Mouse (Mus musculus): ENCODE measurements around the gene Uckl1. TPM values are rescaled to one million over a fixed set of nuclear protein-coding genes. Genes with fewer than 3 reads are reported as not detected.

Gene Uckl1
- total and polyA plus RNA-seq, 3 experiments, result 16.0 to 31.9 (median 18.7) TPM

DNA sequence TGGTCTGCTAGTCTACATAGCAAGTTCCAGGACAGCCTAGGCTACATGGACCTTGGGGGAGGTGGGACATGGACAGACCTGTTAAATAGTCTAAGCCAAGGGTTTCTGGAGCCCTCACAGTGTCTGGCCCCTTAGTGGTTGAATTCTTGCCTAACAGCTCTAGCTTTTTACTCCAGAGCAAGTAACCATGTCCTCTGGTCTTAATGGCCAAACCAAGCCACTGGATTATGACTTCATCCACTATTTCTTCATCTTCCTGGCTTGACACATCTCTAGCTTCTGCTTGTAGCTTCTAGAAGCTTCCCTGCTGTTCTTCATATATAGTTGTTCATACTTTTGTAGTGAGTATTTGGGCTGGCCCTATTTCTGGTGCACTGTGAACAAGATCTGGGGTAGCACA is 30.9 kb downstream of the Uckl1 start:
- Histone ChIP-seq H3K9ac (ENCODE audit: insufficient read depth, low read depth) (no peak overlapping the region), H3K36me3 (replicated peaks in 1 of 2; ENCODE audit: control insufficient read depth in 1 of 2, insufficient read depth in 1 of 2, low read length in 1 of 2) (peaks cover 48 to 62% of the 10 kb centered on the region in 2 experiments), H3K9me3 (replicated peaks; ENCODE audit: low read length) (no peaks in the 10 kb centered on the region), H3K79me2 (replicated peaks; ENCODE audit: control insufficient read depth, extremely low read depth, insufficient read depth, poor library complexity, severe bottlenecking) (no peaks in the 10 kb centered on the region), H3K4me1 (ENCODE audit: control insufficient read depth in 1 of 2, insufficient read depth in 2 of 2) (peaks cover 1 to 7% of the 10 kb centered on the region in 2 experiments), H3K27ac (ENCODE audit: insufficient read depth, low read depth) (no peak overlapping the region), H3K27me3 (replicated peaks) (no peaks in the 10 kb centered on the region), H3K4me2 (ENCODE audit: insufficient read depth, low read depth, poor library complexity, severe bottlenecking) (no peak overlapping the region), H3K4me3 (replicated peaks in 1 of 3; ENCODE audit: low read depth in 2 of 3, low read length in 2 of 3, poor library complexity in 1 of 3) (no peak overlapping the region)
- dilution Hi-C loops (cut with MboI; ENCODE audit: extremely low pct_ligation_motif_present, extremely low pct_unique_long_range_greater_than_20kb, low sequenced_read_pairs), result no loop called here
- DNase-seq (ENCODE audit: extremely low read depth), result no peak
- TF ChIP-seq MYC (IDR thresholded peaks at IDR 0.05; ENCODE audit: low read depth, low read length) (no peak), RCOR1 (conservative IDR thresholded peaks at IDR 0.05; ENCODE audit: low read depth, low read length) (no peak), POLR2A (IDR thresholded peaks at IDR 0.05; ENCODE audit: low read depth, low read length) (no peak), USF2 (conservative IDR thresholded peaks at IDR 0.05; ENCODE audit: low read depth, low read length) (no peak), UBTF (IDR thresholded peaks at IDR 0.05; ENCODE audit: low read depth, low read length) (no peak), JUND (conservative IDR thresholded peaks at IDR 0.05; ENCODE audit: low read depth, low read length) (no peak), PAX5 (IDR thresholded peaks at IDR 0.05; ENCODE audit: low read length) (no peak), USF1 (IDR thresholded peaks at IDR 0.05; ENCODE audit: low read depth, low read length) (no peak), RAD21 (IDR thresholded peaks at IDR 0.05; ENCODE audit: low read depth, low read length) (no peak), TCF12 (IDR thresholded peaks at IDR 0.05; ENCODE audit: low read depth, low read length) (no peak), MAX (IDR thresholded peaks at IDR 0.05; ENCODE audit: low read length) (no peak), MEF2A (IDR thresholded peaks at IDR 0.05; ENCODE audit: borderline replicate concordance, low read depth, low read length) (no peak), JUN (IDR thresholded peaks at IDR 0.05; ENCODE audit: insufficient read depth, low read depth, low read length) (no peak), CHD2 (IDR thresholded peaks at IDR 0.05; ENCODE audit: low read length) (no peak), BHLHE40 (IDR thresholded peaks at IDR 0.05; ENCODE audit: low read depth, low read length) (no peak), ETS1 (conservative IDR thresholded peaks at IDR 0.05; ENCODE audit: low read depth, low read length) (no peak), MAZ (IDR thresholded peaks at IDR 0.05; ENCODE audit: low read depth, low read length) (no peak), ZMIZ1 (IDR thresholded peaks at IDR 0.05; ENCODE audit: low read depth, low read length) (no peak), ZC3H11A (IDR thresholded peaks at IDR 0.05; ENCODE audit: low read depth, low read length) (no peak)
- in situ Hi-C loops (cut with MboI; ENCODE audit: low pct_ligation_motif_present, low pct_unique_long_range_greater_than_20kb, low sequenced_read_pairs), result no loop called here

DNA sequence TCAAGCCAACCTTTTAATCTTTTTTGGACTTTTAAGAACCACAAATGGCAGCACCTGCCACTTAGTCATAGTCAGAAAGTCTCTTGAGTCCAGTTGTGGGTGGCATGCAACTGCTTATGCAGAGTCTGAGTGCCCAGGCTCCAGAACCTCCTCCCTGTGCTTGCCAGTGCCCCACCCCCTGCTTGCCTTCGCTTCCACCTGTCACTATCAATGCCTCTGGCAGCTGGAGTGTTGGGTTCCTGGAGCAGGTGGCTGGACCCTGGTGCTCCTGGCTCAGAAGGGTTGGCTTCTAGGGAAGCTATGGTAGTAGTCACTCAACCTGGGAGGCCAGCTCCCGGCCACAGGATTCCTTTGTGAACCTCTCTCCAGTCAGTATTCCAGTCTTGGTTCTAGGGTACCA is 34.5 kb downstream of the Uckl1 start:
- Histone ChIP-seq H3K36me3 (replicated peaks in 1 of 2; ENCODE audit: control insufficient read depth in 1 of 2, insufficient read depth in 1 of 2, low read length in 1 of 2) (peaks cover 65 to 88% of the 10 kb centered on the region in 2 experiments), H3K9ac (ENCODE audit: insufficient read depth, low read depth) (no peak overlapping the region), H3K4me1 (ENCODE audit: control insufficient read depth in 1 of 2, insufficient read depth in 2 of 2) (peaks cover 4 to 29% of the 10 kb centered on the region in 2 experiments), H3K4me2 (ENCODE audit: insufficient read depth, low read depth, poor library complexity, severe bottlenecking) (no peak overlapping the region), H3K4me3 (replicated peaks in 1 of 3; ENCODE audit: low read depth in 2 of 3, low read length in 2 of 3, poor library complexity in 1 of 3) (no peak overlapping the region), H3K9me3 (replicated peaks; ENCODE audit: low read length) (no peaks in the 10 kb centered on the region), H3K79me2 (replicated peaks; ENCODE audit: control insufficient read depth, extremely low read depth, insufficient read depth, poor library complexity, severe bottlenecking) (no peaks in the 10 kb centered on the region; the same call in 1 of the 2 replicates), H3K27me3 (replicated peaks) (no peaks in the 10 kb centered on the region), H3K27ac (ENCODE audit: insufficient read depth, low read depth) (no peak overlapping the region)
- in situ Hi-C loops (cut with MboI; ENCODE audit: low pct_ligation_motif_present, low pct_unique_long_range_greater_than_20kb, low sequenced_read_pairs) (no loop called here), dilution Hi-C loops (cut with MboI; ENCODE audit: extremely low pct_ligation_motif_present, extremely low pct_unique_long_range_greater_than_20kb, low sequenced_read_pairs) (no loop called here)
- TF ChIP-seq HCFC1 (IDR thresholded peaks at IDR 0.05; ENCODE audit: low read depth, low read length) (no peak), MAFK (IDR thresholded peaks at IDR 0.05; ENCODE audit: insufficient replicate concordance, low read length) (no peak), MEF2A (IDR thresholded peaks at IDR 0.05; ENCODE audit: borderline replicate concordance, low read depth, low read length) (no peak), RCOR1 (conservative IDR thresholded peaks at IDR 0.05; ENCODE audit: low read depth, low read length) (no peak)
- DNase-seq (ENCODE audit: extremely low read depth), result no peak
